Mouse (Mus musculus) liver, postnatal 0 days (tissue): ENCODE data around the gene Astn2.

Experiments used
- CTCF ChIP-seq: sonication (generic); IDR thresholded peaks from 2 replicates; pipeline ENCODE4 v1.5.1; 2016; ENCODE audit warnings: antibody characterized with exemption, low read depth
- EP300 ChIP-seq: IDR thresholded peaks from 2 replicates; pipeline ENCODE4 v1.6.1; 2016; ENCODE audit warnings: antibody characterized with exemption, low read depth, mild to moderate bottlenecking

DNA sequence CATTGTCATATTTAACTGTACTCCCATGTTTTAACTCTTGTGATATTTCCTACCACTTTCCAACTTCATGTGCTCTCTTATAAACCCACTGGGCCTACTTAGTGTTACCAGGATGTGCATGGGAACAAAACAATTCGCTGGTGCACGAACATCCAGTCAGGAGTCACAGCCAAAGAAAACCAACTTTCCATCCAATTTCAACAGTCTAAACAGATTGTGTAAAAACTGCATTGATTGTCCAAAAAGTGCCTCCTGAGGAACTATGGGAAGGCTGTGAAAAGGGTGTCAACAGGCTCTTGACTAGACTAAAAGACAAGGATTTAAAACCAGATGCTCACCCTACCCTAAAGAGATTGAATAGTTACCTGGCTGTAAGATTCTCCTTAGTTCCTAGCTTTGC is 458.4 kb downstream of the Astn2 start:
- TF ChIP-seq CTCF (no peak), EP300 (no peak)
